21 mouse cellular contexts compared by ENCODE assay signal in the genomic region with DNA sequence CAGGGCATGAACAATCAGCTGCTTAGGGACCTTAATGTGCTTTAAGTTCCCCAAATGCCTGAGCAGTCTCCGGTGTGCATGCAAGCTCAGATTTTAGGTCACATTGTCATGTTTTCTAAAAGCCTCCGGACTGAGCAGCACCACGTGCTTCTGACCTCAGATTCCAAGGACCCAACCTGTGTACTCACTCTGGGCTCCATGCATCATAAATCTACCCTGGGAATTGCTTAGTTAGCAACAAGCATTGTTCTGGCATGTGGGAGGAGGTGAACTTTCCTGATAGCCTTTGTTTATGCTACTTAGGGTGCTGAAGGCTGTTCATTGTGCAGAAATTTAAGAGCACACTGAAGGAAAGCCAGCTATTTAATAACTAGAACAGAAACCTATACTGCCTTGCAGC.
DNase-seq lines count a peak whose midpoint lies in the region; ATAC-seq lines count a peak whose summit lies in the region.
"Had no signal": no experiment of that assay in that cellular context is flagged by ENCODE, and none has a peak within 500 bp of the region (broad histone marks: within the 10 kb centered on the region; RNA-seq: fewer than 3 reads in every experiment).

No protein-coding gene starts in this region.

- no peak for DNase-seq in hindbrain, embryonic 14.5 days (ENCODE audit: low spot score)
- DNase-seq in kidney, postnatal 14 days = peak; percentile 10
- DNase-seq in kidney, postnatal 36 days = no peak
- peak; percentile 13 for DNase-seq in brain, adult 2 months (ENCODE audit: low read depth, low spot score)
- DNase-seq in limb, embryonic 10.5 days (ENCODE audit: low spot score) = peak; percentile 31
- DNase-seq in right cerebral cortex, adult 2 months (ENCODE audit: low spot score in 2 of 2) = no peak
- DNase-seq in gastrocnemius, postnatal 36 days = no peak
- DNase-seq: adrenal gland, adult 8-10 months; cerebellum, adult 18-20 months; cerebellum, postnatal 14 days; heart, postnatal 4 days; kidney, adult 11 months; liver, embryonic 13.5 days; lung, embryonic 14.5 days; lung, postnatal 4 days; right cerebral cortex, postnatal 14 days; thymus, adult 2 months had no signal

- 0 out of 2 replicates have a peak overlapping the region, but pooled peaks have one; percentile 19 for H3K27ac ChIP-seq in hindbrain, embryonic 13.5 days
- no peak overlapping the region for H3K27ac ChIP-seq in hindbrain, embryonic 14.5 days
- H3K27ac ChIP-seq in limb, embryonic 10.5 days = no peak overlapping the region
- H3K27ac ChIP-seq: heart, embryonic 10.5 days; liver, embryonic 13.5 days; stomach, postnatal 0 days had no signal

- 14% methylated on average over 3 of the region's 3 CpGs for WGBS in hindbrain, embryonic 13.5 days
- 18% methylated on average over 3 of the region's 3 CpGs for WGBS in hindbrain, embryonic 14.5 days
- 53% methylated on average over 3 of the region's 3 CpGs for WGBS in limb, embryonic 10.5 days

- no peak overlapping the region for H3K4me2 ChIP-seq in hindbrain, embryonic 13.5 days
- no peak overlapping the region for H3K4me2 ChIP-seq in hindbrain, embryonic 14.5 days (replicated peaks)
- H3K4me2 ChIP-seq: liver, embryonic 13.5 days; lung, embryonic 14.5 days had no signal

- no peaks in the 10 kb centered on the region for H3K27me3 ChIP-seq in hindbrain, embryonic 13.5 days
- no peaks in the 10 kb centered on the region for H3K27me3 ChIP-seq in hindbrain, embryonic 14.5 days (ENCODE audit: control insufficient read depth, insufficient read depth, low read length)
- no peaks in the 10 kb centered on the region for H3K27me3 ChIP-seq in limb, embryonic 10.5 days (ENCODE audit: low read depth, poor library complexity, severe bottlenecking)
- H3K27me3 ChIP-seq: liver, embryonic 13.5 days had no signal

- peaks cover 7% of the 10 kb centered on the region for H3K4me1 ChIP-seq in hindbrain, embryonic 13.5 days (replicated peaks)
- H3K4me1 ChIP-seq in hindbrain, embryonic 14.5 days (replicated peaks; ENCODE audit: control insufficient read depth, insufficient read depth, low read length) = 0 out of 2 replicates have a peak, but pooled peaks cover 3% of the 10 kb centered on the region
- H3K4me1 ChIP-seq in limb, embryonic 10.5 days = peaks cover 6% of the 10 kb centered on the region
- H3K4me1 ChIP-seq: heart, embryonic 10.5 days; liver, embryonic 13.5 days had no signal

- intact Hi-C loops in gastrocnemius, postnatal 36 days (cut with DNase I) = no loop called here

- peaks cover 7% of the 10 kb centered on the region for H3K36me3 ChIP-seq in hindbrain, embryonic 13.5 days
- peaks cover 10% of the 10 kb centered on the region; the same call in 1 of the 2 replicates for H3K36me3 ChIP-seq in hindbrain, embryonic 14.5 days (replicated peaks; ENCODE audit: control insufficient read depth, insufficient read depth)
- no peaks in the 10 kb centered on the region for H3K36me3 ChIP-seq in limb, embryonic 10.5 days
- H3K36me3 ChIP-seq: G1E; heart, embryonic 10.5 days; liver, embryonic 13.5 days had no signal

- H3K9me3 ChIP-seq in hindbrain, embryonic 13.5 days = no peaks in the 10 kb centered on the region
- H3K9me3 ChIP-seq in hindbrain, embryonic 14.5 days (ENCODE audit: control insufficient read depth, low read length) = no peaks in the 10 kb centered on the region
- H3K9me3 ChIP-seq in limb, embryonic 10.5 days (replicated peaks) = no peaks in the 10 kb centered on the region
- H3K9me3 ChIP-seq: heart, embryonic 10.5 days; liver, embryonic 13.5 days had no signal

- no peak overlapping the region for H3K4me3 ChIP-seq in hindbrain, embryonic 13.5 days
- H3K4me3 ChIP-seq in hindbrain, embryonic 14.5 days (replicated peaks; ENCODE audit: low read length) = no peak overlapping the region
- H3K4me3 ChIP-seq in limb, embryonic 10.5 days = no peak overlapping the region
- H3K4me3 ChIP-seq: heart, embryonic 10.5 days; liver, embryonic 13.5 days had no signal

- H3K9ac ChIP-seq in hindbrain, embryonic 13.5 days = no peak overlapping the region
- no peak overlapping the region for H3K9ac ChIP-seq in hindbrain, embryonic 14.5 days
- H3K9ac ChIP-seq: liver, embryonic 13.5 days; lung, embryonic 14.5 days had no signal

- ATAC-seq in hindbrain, embryonic 13.5 days (ENCODE audit: low FRiP score) = no peak
- no peak for ATAC-seq in hindbrain, embryonic 14.5 days (ENCODE audit: low FRiP score)

Comparison
In these comparisons a context has a peak if more than half of its experiments do, and no peak if none do; other contexts are left out.
1. DNase-seq: peak in kidney, postnatal 14 days (single experiment), brain, adult 2 months (single experiment) and limb, embryonic 10.5 days (single experiment); none in hindbrain, embryonic 14.5 days (single experiment), kidney, postnatal 36 days (0 of 2), right cerebral cortex, adult 2 months (0 of 2) and gastrocnemius, postnatal 36 days (0 of 2).